Mouse (Mus musculus): ENCODE results near the gene Antxr1. TPM values are rescaled to one million over a fixed set of nuclear protein-coding genes. Genes with fewer than 3 reads are reported as not detected.

Gene Antxr1
- polyA plus RNA-seq, 1 experiment from 2014 or later = 6.5 TPM

- no peak overlapping the region for H3K4me3 ChIP-seq (ENCODE audit: control insufficient read depth in 1 of 2, insufficient read depth in 1 of 2, low read depth in 1 of 2, low read length in 2 of 2)
- H3K36me3 ChIP-seq (ENCODE audit: control insufficient read depth, insufficient read depth, low read length) = no peaks in the 10 kb centered on the region
- no peaks in the 10 kb centered on the region for H3K9me3 ChIP-seq (ENCODE audit: control insufficient read depth, low read length)
- no peaks in the 10 kb centered on the region for H3K4me1 ChIP-seq (ENCODE audit: control insufficient read depth in 2 of 2, insufficient read depth in 2 of 2, low read length in 2 of 2)
- H3K9ac ChIP-seq (ENCODE audit: low read length) = no peak overlapping the region
- ATAC-seq (ENCODE audit: insufficient number of reproducible peaks, insufficient read depth, low FRiP score, low read depth) = no peak
- no peak overlapping the region for H3K4me2 ChIP-seq (ENCODE audit: low read length)
- no peaks in the 10 kb centered on the region for H3K27me3 ChIP-seq (ENCODE audit: control insufficient read depth, insufficient read depth, low read length)
- WGBS = 78% methylated on average over 8 of the region's 8 CpGs
- H3K27ac ChIP-seq (replicated peaks in 1 of 2; ENCODE audit: control insufficient read depth in 1 of 2, insufficient read depth in 1 of 2, low read depth in 2 of 2, low read length in 2 of 2) = no peak overlapping the region
These were observed 18.7 kb downstream of the Antxr1 start for GRCm38 (mm10) chr6:87316966-87317365.

DNA sequence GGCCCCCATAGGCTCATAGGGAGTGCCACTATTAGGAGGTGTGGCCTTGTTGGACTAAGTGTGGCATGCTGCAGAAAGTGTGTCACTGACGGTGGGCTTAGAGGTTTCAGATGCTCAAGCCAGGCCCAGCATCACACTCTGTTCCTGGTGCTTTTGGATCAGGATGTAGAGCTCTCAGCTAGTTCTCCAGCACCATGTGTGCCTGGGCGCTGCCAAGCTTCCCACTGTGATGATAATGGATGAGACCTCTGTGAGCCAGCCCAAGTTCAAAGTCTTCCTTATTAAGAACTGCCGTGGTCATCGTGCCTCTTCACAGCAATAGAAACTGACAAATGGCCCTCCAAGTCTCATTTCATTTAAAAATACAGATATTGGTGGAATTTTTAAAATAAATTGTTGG, 22.9 kb downstream of the Antxr1 start:
- ATAC-seq (ENCODE audit: insufficient number of reproducible peaks, insufficient read depth, low FRiP score, low read depth) = no peak
- no peak overlapping the region for H3K4me2 ChIP-seq (ENCODE audit: low read length)
- no peak overlapping the region for H3K4me3 ChIP-seq (ENCODE audit: control insufficient read depth in 1 of 2, insufficient read depth in 1 of 2, low read depth in 1 of 2, low read length in 2 of 2)
- no peaks in the 10 kb centered on the region for H3K4me1 ChIP-seq (ENCODE audit: control insufficient read depth in 2 of 2, insufficient read depth in 2 of 2, low read length in 2 of 2)
- no peak overlapping the region for H3K27ac ChIP-seq (replicated peaks in 1 of 2; ENCODE audit: control insufficient read depth in 1 of 2, insufficient read depth in 1 of 2, low read depth in 2 of 2, low read length in 2 of 2)
- 0 out of 2 replicates have a peak, but pooled peaks cover 4% of the 10 kb centered on the region for H3K36me3 ChIP-seq (ENCODE audit: control insufficient read depth, insufficient read depth, low read length)
- H3K9me3 ChIP-seq (ENCODE audit: control insufficient read depth, low read length) = no peaks in the 10 kb centered on the region
- no peak overlapping the region for H3K9ac ChIP-seq (ENCODE audit: low read length)
- no peaks in the 10 kb centered on the region for H3K27me3 ChIP-seq (ENCODE audit: control insufficient read depth, insufficient read depth, low read length)
- WGBS = 75% methylated on average over 4 of the region's 4 CpGs

- no peaks in the 10 kb centered on the region for H3K27me3 ChIP-seq (ENCODE audit: control insufficient read depth, insufficient read depth, low read length)
- H3K27ac ChIP-seq (replicated peaks in 1 of 2; ENCODE audit: control insufficient read depth in 1 of 2, insufficient read depth in 1 of 2, low read depth in 2 of 2, low read length in 2 of 2) = no peak overlapping the region
- ATAC-seq (ENCODE audit: insufficient number of reproducible peaks, insufficient read depth, low FRiP score, low read depth) = no peak
- no peak overlapping the region for H3K9ac ChIP-seq (ENCODE audit: low read length)
- no peaks in the 10 kb centered on the region for H3K9me3 ChIP-seq (ENCODE audit: control insufficient read depth, low read length)
- H3K4me2 ChIP-seq (ENCODE audit: low read length) = no peak overlapping the region
- no peaks in the 10 kb centered on the region for H3K4me1 ChIP-seq (ENCODE audit: control insufficient read depth in 2 of 2, insufficient read depth in 2 of 2, low read length in 2 of 2)
- no peak overlapping the region for H3K4me3 ChIP-seq (ENCODE audit: control insufficient read depth in 1 of 2, insufficient read depth in 1 of 2, low read depth in 1 of 2, low read length in 2 of 2)
- WGBS = 46% methylated on average over 8 of the region's 8 CpGs
- H3K36me3 ChIP-seq (ENCODE audit: control insufficient read depth, insufficient read depth, low read length) = no peaks in the 10 kb centered on the region
These were observed 31.1 kb downstream of the Antxr1 start for GRCm38 (mm10) chr6:87304486-87304885.

DNA sequence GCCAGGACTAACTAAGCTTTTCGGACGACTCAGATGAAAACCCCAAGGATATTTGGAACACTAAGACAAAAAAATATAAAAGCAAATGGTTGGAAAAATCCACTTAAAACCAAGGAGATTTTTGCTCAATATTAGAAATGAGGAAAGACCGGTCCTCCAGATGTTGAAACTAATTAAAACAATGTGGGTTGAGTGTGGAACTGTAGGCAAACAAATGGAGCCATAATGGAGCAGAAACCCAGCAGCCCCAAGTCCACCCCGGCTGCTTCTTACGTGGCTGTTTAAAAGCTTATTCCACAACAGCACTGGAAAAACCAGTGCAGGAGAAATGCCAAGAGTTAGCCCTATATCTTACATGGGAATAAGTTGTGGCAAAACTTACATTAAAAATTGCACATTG, 32.9 kb downstream of the Antxr1 start:
- H3K9ac ChIP-seq (ENCODE audit: low read length) = no peak overlapping the region
- WGBS = 80% methylated on average over 5 of the region's 5 CpGs
- ATAC-seq (ENCODE audit: insufficient number of reproducible peaks, insufficient read depth, low FRiP score, low read depth) = no peak

GRCm38 (mm10) chr6:87301991-87302390, 33.6 kb downstream of the Antxr1 start:
- 76% methylated on average over 4 of the region's 4 CpGs for WGBS
- no peak overlapping the region for H3K4me3 ChIP-seq (ENCODE audit: control insufficient read depth in 1 of 2, insufficient read depth in 1 of 2, low read depth in 1 of 2, low read length in 2 of 2)

More for the DNA sequence above, 32.9 kb downstream of the Antxr1 start:
- Histone ChIP-seq H3K4me2 (ENCODE audit: low read length) (no peak overlapping the region), H3K27me3 (ENCODE audit: control insufficient read depth, insufficient read depth, low read length) (no peaks in the 10 kb centered on the region), H3K4me1 (ENCODE audit: control insufficient read depth in 2 of 2, insufficient read depth in 2 of 2, low read length in 2 of 2) (no peaks in the 10 kb centered on the region), H3K36me3 (ENCODE audit: control insufficient read depth, insufficient read depth, low read length) (no peaks in the 10 kb centered on the region), H3K4me3 (ENCODE audit: control insufficient read depth in 1 of 2, insufficient read depth in 1 of 2, low read depth in 1 of 2, low read length in 2 of 2) (no peak overlapping the region), H3K27ac (replicated peaks in 1 of 2; ENCODE audit: control insufficient read depth in 1 of 2, insufficient read depth in 1 of 2, low read depth in 2 of 2, low read length in 2 of 2) (no peak overlapping the region), H3K9me3 (ENCODE audit: control insufficient read depth, low read length) (no peaks in the 10 kb centered on the region)

GRCm38 (mm10) chr6:87294904-87295303, 40.7 kb downstream of the Antxr1 start:
- H3K4me1 ChIP-seq (ENCODE audit: control insufficient read depth in 2 of 2, insufficient read depth in 2 of 2, low read length in 2 of 2) = no peaks in the 10 kb centered on the region
- 84% methylated on average over 3 of the region's 3 CpGs for WGBS
- no peak for ATAC-seq (ENCODE audit: insufficient number of reproducible peaks, insufficient read depth, low FRiP score, low read depth)
- H3K9ac ChIP-seq (ENCODE audit: low read length) = no peak overlapping the region
- no peaks in the 10 kb centered on the region for H3K36me3 ChIP-seq (ENCODE audit: control insufficient read depth, insufficient read depth, low read length)
- no peaks in the 10 kb centered on the region for H3K9me3 ChIP-seq (ENCODE audit: control insufficient read depth, low read length)
- no peak overlapping the region for H3K27ac ChIP-seq (replicated peaks in 1 of 2; ENCODE audit: control insufficient read depth in 1 of 2, insufficient read depth in 1 of 2, low read depth in 2 of 2, low read length in 2 of 2)
- H3K4me2 ChIP-seq (ENCODE audit: low read length) = no peak overlapping the region
- no peaks in the 10 kb centered on the region for H3K27me3 ChIP-seq (ENCODE audit: control insufficient read depth, insufficient read depth, low read length)
- H3K4me3 ChIP-seq (ENCODE audit: control insufficient read depth in 1 of 2, insufficient read depth in 1 of 2, low read depth in 1 of 2, low read length in 2 of 2) = no peak overlapping the region

More at GRCm38 (mm10) chr6:87301991-87302390, 33.6 kb downstream of the Antxr1 start:
- Histone ChIP-seq H3K27me3 (ENCODE audit: control insufficient read depth, insufficient read depth, low read length) (no peaks in the 10 kb centered on the region), H3K4me2 (ENCODE audit: low read length) (no peak overlapping the region), H3K36me3 (ENCODE audit: control insufficient read depth, insufficient read depth, low read length) (no peaks in the 10 kb centered on the region), H3K9me3 (ENCODE audit: control insufficient read depth, low read length) (no peaks in the 10 kb centered on the region), H3K9ac (ENCODE audit: low read length) (no peak overlapping the region), H3K4me1 (ENCODE audit: control insufficient read depth in 2 of 2, insufficient read depth in 2 of 2, low read length in 2 of 2) (no peaks in the 10 kb centered on the region), H3K27ac (replicated peaks in 1 of 2; ENCODE audit: control insufficient read depth in 1 of 2, insufficient read depth in 1 of 2, low read depth in 2 of 2, low read length in 2 of 2) (no peak overlapping the region)
- no peak for ATAC-seq (ENCODE audit: insufficient number of reproducible peaks, insufficient read depth, low FRiP score, low read depth)

- no peaks in the 10 kb centered on the region for H3K4me1 ChIP-seq (ENCODE audit: control insufficient read depth in 2 of 2, insufficient read depth in 2 of 2, low read length in 2 of 2)
- H3K9me3 ChIP-seq (ENCODE audit: control insufficient read depth, low read length) = no peaks in the 10 kb centered on the region
- no peak for ATAC-seq (ENCODE audit: insufficient number of reproducible peaks, insufficient read depth, low FRiP score, low read depth)
- no peak overlapping the region for H3K4me3 ChIP-seq (ENCODE audit: control insufficient read depth in 1 of 2, insufficient read depth in 1 of 2, low read depth in 1 of 2, low read length in 2 of 2)
- H3K27ac ChIP-seq (replicated peaks in 1 of 2; ENCODE audit: control insufficient read depth in 1 of 2, insufficient read depth in 1 of 2, low read depth in 2 of 2, low read length in 2 of 2) = no peak overlapping the region
- no peaks in the 10 kb centered on the region for H3K36me3 ChIP-seq (ENCODE audit: control insufficient read depth, insufficient read depth, low read length)
- H3K9ac ChIP-seq (ENCODE audit: low read length) = no peak overlapping the region
- H3K4me2 ChIP-seq (ENCODE audit: low read length) = no peak overlapping the region
- 78% methylated on average over 18 of the region's 18 CpGs for WGBS
- no peaks in the 10 kb centered on the region for H3K27me3 ChIP-seq (ENCODE audit: control insufficient read depth, insufficient read depth, low read length)
These were observed 42.4 kb downstream of the Antxr1 start for GRCm38 (mm10) chr6:87292911-87293851.
